Mouse (Mus musculus) left cerebral cortex, postnatal 36 days (tissue): ENCODE results near the gene Ptger4. TPM values are rescaled to one million over a fixed set of nuclear protein-coding genes. Genes with fewer than 3 reads are reported as not detected.

Experiments
- DNase-seq, 2 experiments: peaks; one replicate each; pipeline ENCODE4 v3.0.0; 2021 to 2022; ENCODE audit warnings: low spot score in 2 of 2, mixed read lengths in 1 of 2
- intact Hi-C: fragments of 180-260 bp; cut with DNase I; formaldehyde crosslinking; loops from one replicate; pipeline ENCODE4 v1.15.1; 2025
- total RNA-seq, 2 experiments: library from RNA; stranded (reverse); gene quantifications; 2 replicates each; pipeline ENCODE4 v1.2.3; 2021

Ptger4 gene
- 1 to 10 TPM in 1 of 2 experiments, under 1 TPM in 1; 0.82 to 1.1 TPM for total RNA-seq

DNA sequence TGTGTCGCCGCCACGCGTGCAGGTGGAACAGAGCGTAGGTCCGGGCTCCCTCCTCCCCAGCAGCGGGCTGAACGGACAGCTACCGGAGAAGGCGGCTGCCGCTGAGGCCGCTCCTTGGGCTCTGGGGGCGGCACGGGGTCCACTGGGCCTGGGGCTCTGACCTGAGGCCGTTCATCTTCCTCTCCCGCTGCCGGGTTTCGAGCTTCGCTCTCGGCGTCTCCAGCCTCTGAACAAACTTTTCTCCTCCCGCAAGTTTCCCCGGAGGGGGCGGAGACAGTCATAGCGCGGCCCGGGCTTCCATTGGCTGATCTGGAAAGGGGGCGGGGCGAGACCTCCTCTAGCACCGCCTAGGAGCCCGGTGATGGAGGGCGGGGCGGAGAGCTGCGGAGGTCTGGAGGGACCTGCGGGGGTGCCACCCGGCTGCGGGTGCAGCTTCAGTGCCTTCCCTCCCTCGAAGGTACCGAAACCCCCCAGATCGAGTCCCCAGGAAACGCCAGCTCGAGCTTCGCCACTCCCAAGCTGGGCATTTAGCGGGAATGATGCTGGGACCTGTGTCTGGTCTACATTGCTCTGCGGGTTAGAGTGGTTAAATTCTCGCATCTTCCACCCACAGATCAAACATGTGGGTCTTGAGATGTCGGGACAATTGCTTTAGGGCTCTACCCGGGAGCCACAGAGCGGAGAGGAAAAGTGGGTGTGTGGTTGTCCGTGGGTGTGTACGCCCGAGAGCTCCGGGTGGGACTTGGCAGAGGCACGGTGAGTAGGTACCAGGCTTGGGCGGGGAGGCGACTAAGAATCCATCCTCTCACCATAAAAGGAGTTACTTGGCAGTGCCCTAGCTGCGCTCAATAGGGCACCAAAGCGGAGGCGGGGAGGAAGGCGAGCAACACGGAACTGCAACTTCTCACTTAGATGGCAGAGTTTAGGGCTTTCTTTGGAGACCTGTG, at the start of gene Ptger4:
Gene Ptger4 (minus strand): TSS at position 229 of the 947 bp plus-strand sequence.
- intact Hi-C loops: no loop called here
- peak; percentile 73 to 79 for DNase-seq

DNA sequence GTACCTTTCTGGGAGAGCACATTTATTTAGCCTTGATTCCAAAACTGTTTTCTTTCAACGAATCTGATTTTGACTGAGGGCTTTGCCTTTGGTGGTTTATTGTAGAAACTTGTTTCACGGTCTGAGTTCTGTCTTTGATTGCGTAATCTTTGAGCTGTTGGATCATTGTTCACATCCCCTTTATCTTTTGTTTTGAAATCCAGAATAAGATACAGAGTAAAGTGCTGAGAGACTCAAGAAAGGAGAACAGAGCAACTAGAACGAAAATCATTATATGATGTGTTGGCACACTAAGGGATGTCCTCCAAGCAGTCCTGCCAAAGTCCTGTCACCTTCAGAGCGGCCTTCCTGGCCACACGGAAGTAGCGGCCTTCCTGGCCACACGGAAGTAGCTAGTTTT, 44.4 kb upstream of the Ptger4 start:
- intact Hi-C loops: no loop called here
- DNase-seq: no peak

DNA sequence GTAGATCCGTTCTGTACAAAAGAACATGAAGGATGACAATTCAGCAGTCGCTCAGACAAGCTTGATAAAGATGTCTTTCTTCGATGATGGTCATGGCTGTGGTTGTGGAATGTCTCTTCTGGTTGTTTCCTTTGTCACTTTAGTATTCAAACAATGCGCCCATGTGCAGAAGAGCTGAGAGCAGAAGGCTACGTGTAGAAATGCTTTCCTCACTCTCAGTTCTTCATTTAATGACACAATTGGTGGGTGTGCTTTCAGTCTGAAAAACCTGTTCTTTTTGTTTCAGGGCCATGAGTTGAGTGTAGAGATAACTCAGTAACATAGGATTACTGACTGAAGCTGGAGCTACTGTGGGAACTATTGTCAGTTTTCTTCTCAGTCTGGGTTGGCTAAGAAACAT, 43.1 kb upstream of the Ptger4 start:
- intact Hi-C loops: no loop called here
- no peak for DNase-seq

DNA sequence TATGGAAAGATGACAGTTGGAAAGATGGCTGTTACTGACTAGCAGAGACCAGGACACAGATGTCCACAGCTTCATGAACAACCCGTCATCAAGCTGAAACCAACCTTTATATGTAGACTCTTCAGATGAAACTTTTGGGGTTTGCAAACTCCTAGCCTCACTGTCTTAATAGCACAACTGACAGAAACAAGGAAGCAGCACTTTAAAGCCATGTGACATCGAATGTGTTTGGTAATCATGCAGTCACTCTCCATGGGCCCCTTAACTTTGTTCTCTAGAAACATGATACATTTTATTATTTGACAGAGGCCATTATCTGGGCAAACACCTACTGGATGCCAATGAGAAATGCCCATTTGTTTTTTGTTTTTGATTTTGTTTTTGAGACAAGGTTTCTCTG, 37.3 kb upstream of the Ptger4 start:
- no peak for DNase-seq
- intact Hi-C loops: no loop called here

DNA sequence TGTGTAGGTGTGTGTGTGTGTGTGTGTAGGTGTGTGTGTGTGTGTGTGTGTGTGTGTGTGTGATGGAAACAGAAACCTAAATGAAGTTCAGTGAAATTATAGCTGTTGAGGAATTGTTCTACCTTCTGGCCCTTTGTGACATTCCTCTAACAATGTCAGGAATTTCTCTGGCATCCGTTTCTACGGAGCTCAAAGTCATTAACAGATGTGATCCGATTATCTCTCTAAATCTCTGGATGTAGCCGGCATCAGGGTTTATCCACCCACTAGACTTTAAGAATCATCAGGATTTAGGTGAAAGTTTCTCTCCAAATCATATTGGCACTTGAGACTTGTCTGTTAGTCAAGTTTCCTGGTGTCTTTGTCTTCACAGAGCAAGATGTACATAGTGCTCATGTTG, 35.8 kb upstream of the Ptger4 start:
- intact Hi-C loops: no loop called here
- no peak for DNase-seq

DNA sequence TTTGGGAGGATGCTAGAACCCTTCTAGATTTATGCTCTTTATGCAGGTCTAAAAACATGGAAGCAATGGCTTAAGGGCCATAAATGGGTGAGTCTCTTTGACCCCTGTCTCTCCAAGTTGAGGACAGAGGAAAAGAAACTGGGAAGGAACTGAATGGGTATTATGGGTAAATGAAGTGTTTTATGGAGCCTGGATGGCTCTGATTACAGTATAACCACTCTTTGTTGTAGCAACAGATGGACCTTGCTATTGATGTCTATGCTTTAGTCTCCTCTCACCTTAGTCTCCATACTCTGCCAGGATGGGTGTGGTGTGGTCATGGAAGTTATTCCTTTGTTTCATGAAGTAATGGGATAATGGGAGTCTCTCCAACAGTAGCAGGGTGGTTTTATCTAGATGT, 34.5 kb upstream of the Ptger4 start:
- intact Hi-C loops: no loop called here
- DNase-seq: no peak

DNA sequence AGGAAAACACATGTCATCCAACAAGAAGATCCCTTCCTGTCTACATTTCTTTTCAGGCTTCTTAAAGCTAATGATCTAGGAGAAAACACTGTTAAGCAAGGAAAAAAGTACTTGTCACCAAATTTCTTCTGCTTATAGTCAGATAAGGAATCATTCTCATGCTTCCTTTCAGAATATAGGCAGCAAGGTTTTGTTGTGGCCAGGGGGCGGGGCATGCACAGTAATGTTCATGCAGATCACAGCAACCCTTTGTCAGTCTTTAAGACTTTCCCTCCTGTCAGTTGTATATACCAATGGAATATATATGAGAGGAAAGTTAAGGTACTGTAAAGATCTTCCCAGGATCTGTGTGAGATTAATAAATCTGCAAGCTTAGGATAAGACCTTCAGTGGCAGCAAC, 30.0 kb upstream of the Ptger4 start:
- no peak for DNase-seq
- intact Hi-C loops: no loop called here

DNA sequence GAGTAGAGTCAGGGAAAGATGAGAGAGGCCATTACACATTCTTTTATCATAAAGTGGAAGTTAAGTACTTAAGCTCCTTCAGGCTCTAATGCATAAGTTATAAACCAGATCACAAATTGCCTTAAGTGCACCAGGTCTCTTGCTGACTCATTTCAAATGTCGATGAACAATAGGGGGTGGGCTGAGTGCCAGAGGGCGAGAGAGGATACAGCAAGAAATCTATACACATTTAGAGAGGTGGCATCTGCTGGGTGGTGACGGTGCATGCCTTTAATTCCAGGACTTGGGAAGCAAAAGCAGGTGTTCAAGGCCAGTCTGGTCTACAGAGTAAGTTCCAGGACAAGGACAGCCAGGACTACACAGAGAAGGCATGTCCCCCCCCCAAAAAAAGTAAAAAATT, 22.1 kb upstream of the Ptger4 start:
- intact Hi-C loops: no loop called here
- no peak for DNase-seq

DNA sequence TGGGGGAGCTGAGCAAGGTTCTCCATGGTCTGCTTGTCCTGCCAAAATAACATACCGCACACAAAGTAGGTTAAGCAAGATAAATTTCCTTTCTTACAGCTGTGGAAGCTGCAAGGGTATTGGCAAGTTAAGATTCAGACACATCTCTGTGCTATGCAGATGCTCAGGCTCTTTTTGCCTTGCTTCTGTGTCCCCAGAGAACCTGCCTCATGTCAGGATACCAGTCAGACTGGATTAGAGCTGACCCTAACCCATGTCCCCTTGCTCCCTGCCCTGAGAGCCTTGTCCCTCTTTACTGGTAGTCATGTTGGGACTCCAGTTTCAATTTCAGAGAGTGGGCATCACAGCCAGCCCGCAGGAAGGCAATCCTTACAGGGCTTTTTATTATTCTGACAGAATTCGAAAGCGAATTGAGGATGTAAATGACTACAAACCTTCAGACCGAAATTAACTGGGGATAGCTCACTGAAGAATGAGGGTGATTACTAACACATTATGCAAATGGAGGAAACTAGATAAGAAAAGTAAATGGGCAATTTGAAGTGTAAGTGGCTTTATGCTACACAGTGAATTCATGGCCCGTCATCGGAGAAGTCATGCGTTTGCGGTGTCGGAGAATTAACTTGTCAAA, 19.0 kb upstream of the Ptger4 start:
- no peak for DNase-seq
- intact Hi-C loops: no loop called here

DNA sequence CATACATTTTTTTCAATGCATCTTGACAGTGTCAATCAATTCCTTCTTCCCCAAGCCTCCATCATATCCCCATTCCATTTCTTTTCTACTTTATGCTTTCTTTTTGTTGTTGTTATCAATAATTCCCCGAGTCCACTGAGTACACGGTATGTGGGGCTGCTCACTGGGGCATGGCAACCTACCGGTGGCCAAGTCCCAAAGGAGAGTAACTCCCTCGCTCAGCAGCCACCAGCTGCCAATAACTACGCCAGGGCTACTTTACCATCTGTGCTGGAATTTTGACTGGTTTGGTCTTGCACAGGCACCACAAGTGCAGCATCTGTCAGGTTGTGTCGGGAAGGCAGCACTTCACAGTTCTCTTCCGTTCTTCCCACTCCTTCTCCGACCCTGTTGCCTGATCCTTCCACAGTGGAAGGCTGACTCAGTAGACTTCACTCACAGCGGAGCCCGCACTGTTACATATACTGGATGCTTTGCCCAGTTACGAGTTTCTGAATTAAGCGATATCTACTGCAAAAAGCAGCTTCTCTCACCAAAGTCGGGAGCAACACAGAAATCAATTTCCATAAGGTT, 18.2 kb upstream of the Ptger4 start:
- DNase-seq: no peak
- intact Hi-C loops: no loop called here

DNA sequence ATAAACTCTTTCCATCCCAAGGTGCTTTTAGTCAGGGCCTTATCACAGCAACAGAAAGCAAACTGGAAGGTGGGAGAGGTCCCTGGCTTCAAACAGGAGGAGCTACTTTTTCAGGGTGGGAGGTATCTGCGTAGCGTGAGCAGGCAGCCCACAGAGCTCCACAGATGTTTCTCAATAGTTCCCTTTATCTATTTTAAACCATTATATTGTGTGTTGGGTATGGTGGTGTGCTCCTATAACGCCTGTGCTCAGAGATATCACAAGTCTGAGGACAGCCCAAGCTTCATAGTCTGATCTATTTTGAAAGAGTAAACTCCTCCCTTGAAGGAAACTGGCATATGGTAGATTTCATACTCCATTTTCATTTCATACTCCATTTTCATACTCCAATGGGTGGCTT, 17.0 kb upstream of the Ptger4 start:
- DNase-seq: no peak

DNA sequence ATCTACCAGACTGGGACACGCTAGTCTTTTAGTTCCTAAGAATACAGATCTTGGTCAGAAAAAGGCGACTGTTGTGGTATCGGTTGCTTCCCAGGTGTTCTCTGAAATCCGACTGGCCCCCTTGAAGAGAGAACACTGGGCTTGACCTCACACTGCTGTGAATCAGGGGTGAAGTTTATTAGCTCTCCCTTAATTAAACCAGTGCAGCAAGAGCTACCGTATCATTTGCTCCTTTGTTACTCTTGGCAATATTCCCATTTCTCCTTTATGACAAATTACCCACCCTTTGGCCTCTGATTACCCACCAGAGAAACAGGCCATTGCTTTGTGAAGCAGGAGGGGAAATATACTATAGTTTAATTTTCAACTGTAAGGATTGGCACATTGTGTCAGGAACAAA, 16.2 kb upstream of the Ptger4 start:
- intact Hi-C loops: no loop called here
- DNase-seq: no peak

More for the DNA sequence above, 17.0 kb upstream of the Ptger4 start:
- intact Hi-C loops: no loop called here

DNA sequence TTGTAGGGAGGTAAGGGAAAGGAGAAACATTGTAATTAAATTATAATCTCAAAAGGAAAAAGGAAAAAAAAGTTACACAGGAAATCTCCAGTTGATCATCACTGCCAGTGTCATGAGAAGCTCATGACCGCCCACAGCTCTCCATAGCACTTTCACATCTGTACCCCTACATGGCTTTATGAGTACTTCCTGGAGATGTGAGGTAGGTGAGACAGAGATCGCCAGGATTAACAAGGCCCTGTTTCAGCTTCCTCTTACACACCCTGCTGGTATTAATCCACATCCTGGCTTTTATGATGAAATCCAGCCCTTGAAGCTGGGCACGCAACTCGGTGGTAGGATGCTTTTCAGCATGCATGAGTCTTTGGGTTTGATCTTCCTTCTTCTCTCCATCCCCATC, 6.2 kb upstream of the Ptger4 start:
- DNase-seq: no peak
- intact Hi-C loops: no loop called here

DNA sequence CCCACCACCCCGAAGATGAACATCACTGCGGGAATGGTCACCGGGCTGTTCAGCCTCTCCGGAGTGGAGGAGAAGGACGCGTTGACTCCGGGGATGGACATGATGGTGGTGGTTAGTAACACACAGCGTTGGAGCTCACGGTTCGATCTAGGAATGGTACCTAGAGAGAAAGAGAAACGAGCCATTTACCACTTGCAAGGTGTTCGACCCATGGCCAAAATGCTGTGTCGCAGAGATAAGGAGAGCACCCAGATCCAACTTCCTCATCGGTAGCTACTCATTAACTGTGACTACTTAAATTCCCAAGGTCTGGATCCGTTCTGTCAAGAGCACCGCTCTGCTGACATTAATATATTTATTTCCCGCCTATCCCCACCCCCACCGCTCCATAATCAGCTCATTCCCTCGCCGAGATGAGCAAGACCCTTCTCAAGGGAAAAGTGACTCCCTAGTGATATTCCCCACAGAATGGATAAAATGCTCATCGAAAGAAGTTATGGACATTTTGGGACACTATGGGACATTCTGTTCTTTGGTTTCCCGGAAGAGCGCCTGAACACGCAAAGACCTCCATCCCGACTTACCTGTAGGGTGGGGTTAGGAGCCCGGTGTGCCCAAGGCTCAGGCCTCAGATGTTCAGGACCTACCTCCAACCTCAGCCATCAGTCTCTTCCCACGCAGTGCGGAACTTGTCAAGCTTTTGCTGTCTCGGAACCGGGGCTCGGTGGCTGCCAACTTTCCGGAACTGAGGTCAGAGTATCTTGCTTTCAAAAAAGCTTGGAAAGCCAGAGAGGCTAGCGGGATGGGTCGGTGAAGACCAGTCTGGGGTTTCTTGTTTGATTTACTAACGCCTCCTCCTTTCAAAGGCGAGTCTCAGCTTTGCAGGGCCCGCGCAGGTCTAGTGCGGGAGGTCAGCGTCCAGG, 690 bp downstream of the Ptger4 start:
- intact Hi-C loops: no loop called here
- no peak for DNase-seq

DNA sequence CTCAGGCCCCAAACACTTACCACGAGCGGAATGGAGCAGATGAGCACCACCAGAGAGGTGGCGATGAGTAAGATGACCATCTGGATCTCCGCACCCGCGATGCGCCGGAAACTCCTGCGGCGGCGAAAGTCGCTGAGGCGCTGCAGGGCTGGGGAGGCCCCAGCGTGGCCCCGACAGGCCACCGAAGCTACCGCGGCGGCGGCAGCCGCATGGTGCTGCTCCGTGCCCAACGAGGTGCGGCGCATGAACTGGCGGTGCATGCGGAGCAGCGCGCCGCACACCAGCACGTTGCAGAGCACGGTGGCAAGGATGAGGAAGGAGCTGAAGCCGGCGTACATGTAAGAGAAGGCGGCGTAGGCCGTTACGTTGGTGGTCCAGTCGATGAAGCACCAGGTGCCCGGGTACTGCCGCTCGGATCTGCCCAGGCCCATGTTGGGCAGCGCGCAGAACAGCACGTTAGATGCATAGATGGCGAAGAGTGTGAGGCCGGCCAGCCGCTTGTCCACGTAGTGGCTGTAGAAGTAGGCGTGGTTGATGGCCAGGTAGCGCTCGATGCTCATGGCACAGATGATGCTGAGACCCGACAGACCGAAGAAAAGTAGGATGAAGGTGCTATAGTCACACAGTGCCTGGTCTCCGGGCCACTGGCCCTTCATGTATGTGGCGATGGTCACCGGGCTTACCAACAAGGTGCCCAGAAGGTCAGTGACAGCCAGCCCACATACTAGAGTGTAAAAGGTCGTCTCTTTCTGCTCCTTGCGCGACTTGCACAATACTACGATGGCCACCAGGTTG, 1.5 kb downstream of the Ptger4 start:
- intact Hi-C loops: no loop called here
- peak; percentile 49 to 53 for DNase-seq

DNA sequence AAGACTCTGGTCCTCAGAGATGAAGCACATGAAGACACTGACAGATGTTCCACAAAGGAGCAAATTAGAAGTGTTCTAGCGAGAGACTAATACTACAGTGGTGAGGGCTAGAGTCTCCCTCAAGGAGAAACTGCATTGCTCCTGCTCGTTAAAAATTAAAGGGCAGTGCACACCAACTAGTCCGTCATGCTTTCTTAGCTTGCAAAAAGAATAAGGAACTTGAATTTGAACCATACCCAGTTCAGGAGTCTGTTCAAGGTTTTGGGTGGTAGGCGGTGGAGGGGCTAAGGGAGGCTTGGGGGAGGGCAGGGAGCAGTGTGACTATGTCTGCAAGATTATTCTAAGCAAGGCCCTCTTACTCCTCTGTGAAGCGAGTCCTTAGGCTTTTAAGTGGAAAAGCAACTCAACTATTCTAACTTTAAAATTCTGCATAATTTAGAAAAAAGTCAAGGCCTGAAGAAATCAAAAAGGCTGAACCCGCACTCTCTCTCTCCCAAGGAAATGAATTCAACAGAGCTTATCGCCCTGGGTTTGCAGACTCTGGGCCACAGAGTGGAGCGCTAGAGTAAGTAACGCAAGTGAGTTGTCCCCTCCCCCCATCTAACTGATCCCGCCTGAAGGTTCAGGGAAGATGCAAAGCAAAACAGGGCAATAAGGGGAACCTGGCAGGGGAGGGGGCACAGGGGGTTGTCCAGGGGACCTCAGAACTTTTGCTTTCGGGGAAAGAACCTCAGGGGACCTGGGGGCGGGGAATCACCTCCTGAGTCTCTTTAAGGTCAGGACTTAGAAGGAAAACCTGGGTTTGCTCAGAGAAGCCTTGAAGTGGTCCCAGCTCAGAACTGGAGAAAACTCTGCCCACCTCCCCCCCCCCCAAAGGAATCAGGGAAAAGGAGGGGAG, 2.4 kb downstream of the Ptger4 start:
- intact Hi-C loops: no loop called here
- no peak for DNase-seq

DNA sequence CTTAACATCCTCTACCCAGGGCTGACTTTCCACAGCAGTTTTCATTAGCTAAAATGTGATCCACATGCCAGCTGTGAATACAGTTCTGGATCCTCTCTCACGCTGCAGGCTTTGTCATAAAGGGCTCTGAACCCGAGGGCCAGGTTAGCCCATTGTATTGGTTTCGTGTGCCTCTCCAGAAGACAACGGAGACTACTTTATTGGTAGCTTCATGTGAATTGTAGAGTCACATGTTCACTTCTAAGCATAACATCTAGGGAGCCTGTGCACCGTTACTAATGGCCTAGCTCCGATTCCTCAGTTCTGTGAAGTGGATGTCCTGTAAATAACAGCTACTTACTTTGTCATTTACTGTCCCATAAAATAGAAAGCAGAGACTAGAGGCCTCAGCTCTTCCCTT, 3.6 kb downstream of the Ptger4 start:
- DNase-seq: no peak
- intact Hi-C loops: no loop called here

DNA sequence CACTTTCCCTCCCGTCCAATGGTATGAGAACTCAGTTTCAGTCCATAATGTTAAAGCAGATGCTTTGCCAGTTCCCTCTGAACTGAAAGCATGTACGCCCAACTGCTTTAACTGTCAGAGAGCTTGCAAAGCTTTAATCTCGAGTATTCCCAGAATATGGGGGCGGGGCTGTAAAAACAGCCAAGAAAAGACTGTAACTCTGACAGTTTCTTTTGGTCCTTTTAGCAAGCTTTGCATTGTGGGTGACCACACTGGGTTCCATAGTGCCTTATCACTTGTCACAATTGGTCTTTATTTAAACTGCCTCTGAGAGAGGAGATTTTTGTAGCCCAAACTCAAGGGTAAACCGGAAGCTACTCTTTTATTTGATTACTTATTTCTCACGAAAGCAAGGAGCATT, 4.1 kb downstream of the Ptger4 start:
- no peak for DNase-seq
- intact Hi-C loops: no loop called here
